Comparison of ENCODE assay signal across 20 mouse cellular contexts in the genomic region with DNA sequence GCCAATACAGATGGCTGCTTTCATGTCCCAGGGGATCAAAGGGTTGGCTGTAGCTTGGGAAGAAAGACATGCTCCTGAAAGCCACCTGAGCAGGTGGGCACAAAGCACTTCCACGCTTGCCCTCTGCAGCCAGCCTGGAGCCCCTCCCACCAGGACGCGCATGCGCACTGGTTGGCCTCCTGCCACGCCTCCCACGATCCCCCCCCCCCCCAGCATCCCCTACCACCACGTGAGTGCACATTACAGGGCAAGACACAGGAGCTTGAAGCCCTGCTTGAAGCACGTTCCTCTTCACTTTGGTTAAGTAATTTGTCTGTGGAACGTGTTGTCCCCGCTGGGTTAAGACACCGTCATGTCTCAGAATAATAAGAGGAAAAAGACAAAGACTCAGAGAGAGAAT.
A peak's percentile ranks its signal among the peaks of the same experiment; 100 is the strongest.
DNase-seq lines count a peak whose midpoint lies in the region; ATAC-seq and TF ChIP-seq lines count a peak whose summit lies in the region.
"Had no signal": no experiment of that assay in that cellular context is flagged by ENCODE, and none has a peak within 500 bp of the region (broad histone marks: within the 10 kb centered on the region; RNA-seq: fewer than 3 reads in every experiment).

No protein-coding gene starts in this region.

- H3K27ac ChIP-seq in forebrain, embryonic 10.5 days: peak overlapping the region; percentile 3; the same call in 1 of the 2 replicates
- no peak overlapping the region for H3K27ac ChIP-seq in forebrain, embryonic 12.5 days
- H3K27ac ChIP-seq in neural tube, embryonic 14.5 days (ENCODE audit: low read depth, low read length): no peak overlapping the region
- no peak overlapping the region for H3K27ac ChIP-seq in hindbrain, postnatal 0 days
- H3K27ac ChIP-seq: embryonic facial prominence, embryonic 15.5 days; heart, adult 2 months; kidney, postnatal 0 days; macrophage; neural tube, embryonic 12.5 days had no signal

- no peak overlapping the region for H3K4me2 ChIP-seq in forebrain, embryonic 12.5 days
- no peak overlapping the region for H3K4me2 ChIP-seq in neural tube, embryonic 14.5 days (ENCODE audit: low read depth, low read length)
- no peak overlapping the region for H3K4me2 ChIP-seq in hindbrain, postnatal 0 days (ENCODE audit: low read depth, low read length)
- H3K4me2 ChIP-seq: embryonic facial prominence, embryonic 15.5 days; midbrain, embryonic 11.5 days; neural tube, embryonic 12.5 days had no signal

- DNase-seq in forebrain, embryonic 10.5 days (ENCODE audit: extremely low spot score, low spot score): no peak
- DNase-seq in neural tube, embryonic 10.5 days (ENCODE audit: extremely low spot score, low spot score): no peak
- DNase-seq in ZHBTc4 (ENCODE audit: low read depth, low spot score): peak; percentile 52
- DNase-seq in hindbrain, postnatal 0 days (ENCODE audit: low spot score): peak; percentile 22
- no peak for DNase-seq in spleen, postnatal 36 days (ENCODE audit: low spot score in 2 of 2)
- DNase-seq: adrenal gland, postnatal 25 days; cerebellum, adult 9-10 months; gastrocnemius, postnatal 25 days; heart, adult 2 months; kidney, adult 18-20 months had no signal

- no peaks in the 10 kb centered on the region for H3K36me3 ChIP-seq in forebrain, embryonic 10.5 days (replicated peaks)
- H3K36me3 ChIP-seq in forebrain, embryonic 12.5 days (replicated peaks): no peaks in the 10 kb centered on the region
- H3K36me3 ChIP-seq in neural tube, embryonic 14.5 days (ENCODE audit: control insufficient read depth, insufficient read depth, low read length): no peaks in the 10 kb centered on the region
- no peaks in the 10 kb centered on the region for H3K36me3 ChIP-seq in hindbrain, postnatal 0 days (ENCODE audit: insufficient read depth, low read length)
- H3K36me3 ChIP-seq: embryonic facial prominence, embryonic 15.5 days; neural tube, embryonic 12.5 days had no signal

- H3K4me3 ChIP-seq in forebrain, embryonic 10.5 days: no peak overlapping the region
- H3K4me3 ChIP-seq in forebrain, embryonic 12.5 days (replicated peaks): no peak overlapping the region
- no peak overlapping the region for H3K4me3 ChIP-seq in neural tube, embryonic 14.5 days (ENCODE audit: low read depth, low read length)
- no peak overlapping the region for H3K4me3 ChIP-seq in hindbrain, postnatal 0 days (ENCODE audit: low read length)
- H3K4me3 ChIP-seq: embryonic facial prominence, embryonic 15.5 days; heart, adult 2 months; neural tube, embryonic 12.5 days had no signal

- no peak for ATAC-seq in forebrain, embryonic 12.5 days (ENCODE audit: low FRiP score)
- ATAC-seq in neural tube, embryonic 14.5 days (ENCODE audit: low read depth): peak; percentile 31; the same call in 1 of the 2 replicates
- ATAC-seq in hindbrain, postnatal 0 days: peak; percentile 24; the same call in 1 of the 2 replicates
- ATAC-seq: forebrain, embryonic 16.5 days; inflammation-experienced regulatory T-cells, adult 6 months; lung, postnatal 0 days had no signal

- no peak overlapping the region for H3K9ac ChIP-seq in forebrain, embryonic 12.5 days
- H3K9ac ChIP-seq in neural tube, embryonic 14.5 days (replicated peaks; ENCODE audit: low read depth, low read length): no peak overlapping the region; the same call in 1 of the 2 replicates
- no peak overlapping the region for H3K9ac ChIP-seq in hindbrain, postnatal 0 days (replicated peaks; ENCODE audit: low read length)
- H3K9ac ChIP-seq: embryonic facial prominence, embryonic 15.5 days; neural tube, embryonic 12.5 days had no signal

- TF ChIP-seq CTCF in hindbrain, postnatal 0 days (IDR thresholded peaks at IDR 0.05; ENCODE audit: low read depth): no peak

- peaks cover 15% of the 10 kb centered on the region for H3K9me3 ChIP-seq in forebrain, embryonic 10.5 days
- peaks cover 5% of the 10 kb centered on the region for H3K9me3 ChIP-seq in forebrain, embryonic 12.5 days
- H3K9me3 ChIP-seq in neural tube, embryonic 14.5 days (ENCODE audit: control insufficient read depth, low read length): no peaks in the 10 kb centered on the region
- no peaks in the 10 kb centered on the region for H3K9me3 ChIP-seq in hindbrain, postnatal 0 days (ENCODE audit: low read length)

- peaks cover 7% of the 10 kb centered on the region; the same call in 1 of the 2 replicates for H3K27me3 ChIP-seq in forebrain, embryonic 10.5 days (ENCODE audit: poor library complexity, severe bottlenecking)
- no peaks in the 10 kb centered on the region for H3K27me3 ChIP-seq in forebrain, embryonic 12.5 days
- no peaks in the 10 kb centered on the region for H3K27me3 ChIP-seq in neural tube, embryonic 14.5 days (ENCODE audit: control insufficient read depth, insufficient read depth, low read length)
- no peaks in the 10 kb centered on the region for H3K27me3 ChIP-seq in hindbrain, postnatal 0 days (ENCODE audit: insufficient read depth, low read length)
- H3K27me3 ChIP-seq: embryonic facial prominence, embryonic 15.5 days; neural tube, embryonic 12.5 days had no signal

- WGBS in forebrain, embryonic 10.5 days: 75% methylated on average over 11 of the region's 11 CpGs
- WGBS in forebrain, embryonic 12.5 days: 60% methylated on average over 11 of the region's 11 CpGs
- WGBS in neural tube, embryonic 14.5 days: 58% methylated on average over 11 of the region's 11 CpGs
- 39% methylated on average over 11 of the region's 11 CpGs for WGBS in hindbrain, postnatal 0 days

- peaks cover 13% of the 10 kb centered on the region for H3K4me1 ChIP-seq in forebrain, embryonic 10.5 days
- peaks cover 7% of the 10 kb centered on the region; the same call in 1 of the 2 replicates for H3K4me1 ChIP-seq in forebrain, embryonic 12.5 days
- 0 out of 2 replicates have a peak, but pooled peaks cover 2% of the 10 kb centered on the region for H3K4me1 ChIP-seq in neural tube, embryonic 14.5 days (ENCODE audit: control insufficient read depth, insufficient read depth, low read length)
- no peaks in the 10 kb centered on the region for H3K4me1 ChIP-seq in hindbrain, postnatal 0 days (ENCODE audit: insufficient read depth, low read length)
- H3K4me1 ChIP-seq: embryonic facial prominence, embryonic 15.5 days; neural tube, embryonic 12.5 days had no signal

Comparison
In these comparisons a context has a peak if more than half of its experiments do, and no peak if none do; other contexts are left out.
1. DNase-seq: peak in ZHBTc4 (single experiment) and hindbrain, postnatal 0 days (single experiment); none in forebrain, embryonic 10.5 days (single experiment), neural tube, embryonic 10.5 days (single experiment) and spleen, postnatal 36 days (0 of 2).